Mouse (Mus musculus) gastrocnemius, postnatal 36 days (tissue): ENCODE data around the gene Trabd2b. TPM values are rescaled to one million over a fixed set of nuclear protein-coding genes. Genes with fewer than 3 reads are reported as not detected.
A peak's percentile ranks its signal among the peaks of the same experiment; 100 is the strongest.

ENCODE experiments used
- DNase-seq, 2 experiments: peaks; one replicate each; pipeline ENCODE4 v3.0.0; 2022
- intact Hi-C: fragments of 180-260 bp; cut with DNase I; formaldehyde crosslinking; loops from one replicate; pipeline ENCODE4 v1.15.1; 2025
- long read RNA-seq, 2 experiments: library from polyadenylated mRNA; stranded (forward); transcript quantifications; one replicate each; pipeline ENCODE4 v2.0.0; 2021
- total RNA-seq, 2 experiments: library from RNA; stranded (reverse); gene quantifications; 2 replicates each; pipeline ENCODE4 v1.2.3; 2021

Gene Trabd2b
- under 1 TPM; 0.94 to 0.99 TPM for total RNA-seq
- long read RNA-seq, experiment 1, result 0 reads
- long read RNA-seq, experiment 2, result 0 reads

DNA sequence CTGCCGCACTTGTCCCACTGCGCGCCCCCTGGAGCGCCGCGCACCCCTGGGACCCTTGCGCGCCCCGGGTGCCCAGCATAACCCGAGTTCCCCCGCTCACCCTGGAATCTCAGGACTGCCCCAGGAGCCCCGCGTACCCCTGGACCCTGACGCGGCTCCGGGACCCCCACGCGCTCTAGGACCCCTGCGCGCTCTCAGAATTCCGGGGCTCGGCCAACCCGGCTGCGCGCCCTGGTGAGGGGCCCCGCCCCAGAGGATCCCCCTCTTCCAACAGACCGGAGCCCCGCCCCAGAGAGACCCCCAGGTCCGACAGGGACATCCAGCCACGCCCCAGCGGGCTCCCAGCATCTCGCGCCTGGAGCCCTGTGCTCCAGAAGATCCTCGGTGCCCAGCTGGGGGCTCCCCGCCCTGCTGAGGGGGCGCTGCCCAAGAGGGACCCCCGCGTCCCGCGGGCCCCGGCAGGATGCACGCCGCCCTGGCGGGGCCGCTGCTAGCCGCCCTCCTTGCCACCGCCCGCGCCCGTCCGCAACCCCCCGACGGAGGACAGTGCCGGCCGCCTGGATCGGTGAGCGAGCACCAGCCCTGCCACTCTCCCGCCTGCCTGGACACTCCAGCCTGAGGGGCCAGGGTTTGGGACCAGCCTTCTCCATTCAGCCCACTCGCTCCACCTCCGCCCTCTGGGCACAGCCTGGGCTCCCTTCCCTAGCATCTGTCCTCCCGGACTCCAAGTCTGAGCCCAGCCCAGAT is at the start of gene Trabd2b:
Trabd2b (plus strand) TSS at position 370 of the 747 bp plus-strand sequence.
- DNase-seq, result no peak
- intact Hi-C loops, result loop anchor here (5.0 kb wide), 1 partner anchor 64 kb away; no protein-coding TSS in a partner anchor

- intact Hi-C loops, result no loop called here
- no peak for DNase-seq
Observed at GRCm38 (mm10) chr4:114357420-114357819, 49.1 kb upstream of the Trabd2b start.

GRCm38 (mm10) chr4:114358874-114359273 is 47.6 kb upstream of the Trabd2b start:
- intact Hi-C loops, result no loop called here
- DNase-seq, result no peak

GRCm38 (mm10) chr4:114359818-114360217 is 46.7 kb upstream of the Trabd2b start:
- intact Hi-C loops, result no loop called here
- no peak for DNase-seq

- no peak for DNase-seq
- intact Hi-C loops, result no loop called here
Observed at GRCm38 (mm10) chr4:114361336-114361735, 45.2 kb upstream of the Trabd2b start.

DNA sequence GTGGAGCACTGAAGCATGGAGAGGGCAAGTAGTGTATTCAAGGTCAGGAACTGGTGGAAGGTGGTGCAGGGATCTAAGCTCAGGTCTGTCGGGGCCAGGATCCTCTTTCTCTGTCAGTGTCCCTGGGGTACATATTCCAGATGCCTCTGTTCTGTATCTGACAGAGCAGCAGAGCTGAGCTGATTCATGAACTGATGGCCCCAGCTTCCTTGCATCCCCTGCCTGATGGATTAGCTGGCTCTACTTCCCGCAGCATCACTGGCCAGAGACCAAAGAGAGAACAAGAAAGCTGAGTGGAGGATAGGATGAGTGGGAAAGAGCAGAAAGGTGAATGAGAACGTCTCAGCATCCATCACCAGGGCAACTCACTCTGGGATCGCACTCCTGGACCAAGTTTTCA is 41.5 kb upstream of the Trabd2b start:
- intact Hi-C loops, result no loop called here
- DNase-seq, result no peak

- no peak for DNase-seq
- intact Hi-C loops, result no loop called here
Observed at GRCm38 (mm10) chr4:114365595-114365994, 40.9 kb upstream of the Trabd2b start.

- intact Hi-C loops, result no loop called here
- no peak for DNase-seq
Observed at GRCm38 (mm10) chr4:114367005-114367404, 39.5 kb upstream of the Trabd2b start.

- intact Hi-C loops, result no loop called here
Observed at GRCm38 (mm10) chr4:114367840-114368239, 38.7 kb upstream of the Trabd2b start.

DNA sequence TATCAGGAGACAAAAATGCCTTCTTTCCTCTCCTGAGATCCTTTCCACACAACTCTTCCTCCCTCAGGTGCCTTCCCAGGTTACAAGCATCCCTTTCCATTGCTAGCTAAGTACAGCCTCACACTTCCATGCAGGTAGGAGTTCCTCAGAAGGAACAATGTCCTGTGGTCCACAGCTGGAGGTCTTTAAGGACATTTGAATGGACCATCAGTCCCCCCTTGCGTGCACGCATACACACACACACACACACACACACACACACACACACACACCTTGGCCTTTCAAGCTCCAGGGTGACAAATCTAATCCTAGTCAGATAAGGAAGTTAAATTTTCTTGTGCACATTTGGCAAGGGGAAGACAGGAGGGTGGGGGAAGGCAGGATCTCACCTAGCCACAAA is 36.9 kb upstream of the Trabd2b start:
- no peak for DNase-seq
- intact Hi-C loops, result no loop called here

More at GRCm38 (mm10) chr4:114367840-114368239, 38.7 kb upstream of the Trabd2b start:
- DNase-seq, result no peak

- no peak for DNase-seq
- intact Hi-C loops, result no loop called here
Observed at GRCm38 (mm10) chr4:114370935-114371715, 35.4 kb upstream of the Trabd2b start.

- intact Hi-C loops, result no loop called here
- no peak for DNase-seq
Observed at GRCm38 (mm10) chr4:114372699-114373098, 33.8 kb upstream of the Trabd2b start.

DNA sequence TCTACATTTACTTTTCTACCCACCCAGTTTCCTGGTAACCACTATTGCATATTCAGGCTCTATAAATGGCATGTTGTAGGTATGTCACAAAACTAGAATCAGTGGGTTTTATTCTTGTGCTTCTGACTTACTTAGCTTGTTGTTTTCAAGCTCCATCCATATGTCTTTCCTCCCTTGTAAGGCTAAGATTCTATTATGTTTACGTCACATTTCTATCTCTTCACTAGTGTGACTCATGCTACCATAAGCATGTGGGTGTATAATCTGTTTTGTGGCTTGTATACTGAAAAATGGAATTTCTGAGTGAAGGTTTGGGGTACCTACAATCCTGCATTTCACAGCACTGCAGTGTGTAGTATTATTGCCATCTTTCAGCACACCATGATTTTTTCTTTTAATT is 32.2 kb upstream of the Trabd2b start:
- no peak for DNase-seq
- intact Hi-C loops, result no loop called here

DNA sequence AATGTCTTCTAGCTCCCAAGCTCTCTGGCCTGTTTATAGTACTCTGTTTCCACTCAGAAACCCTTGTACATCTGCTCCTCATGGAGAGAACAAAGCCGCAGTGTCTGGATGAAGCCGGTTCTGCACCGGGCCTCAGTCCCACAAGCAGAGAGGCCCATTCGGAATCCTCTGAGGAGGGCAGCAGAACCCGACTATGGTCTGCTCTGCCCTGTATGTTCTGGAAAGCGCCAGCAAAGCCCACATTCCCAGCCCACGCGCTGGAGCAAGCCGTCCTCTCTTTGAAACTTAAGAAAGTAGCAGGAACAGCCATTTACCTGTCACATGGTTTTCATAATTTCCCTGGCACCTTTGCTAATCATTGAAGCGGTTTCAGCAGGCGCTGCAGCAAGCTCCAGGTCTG is 29.0 kb upstream of the Trabd2b start:
- DNase-seq, result no peak
- intact Hi-C loops, result no loop called here

DNA sequence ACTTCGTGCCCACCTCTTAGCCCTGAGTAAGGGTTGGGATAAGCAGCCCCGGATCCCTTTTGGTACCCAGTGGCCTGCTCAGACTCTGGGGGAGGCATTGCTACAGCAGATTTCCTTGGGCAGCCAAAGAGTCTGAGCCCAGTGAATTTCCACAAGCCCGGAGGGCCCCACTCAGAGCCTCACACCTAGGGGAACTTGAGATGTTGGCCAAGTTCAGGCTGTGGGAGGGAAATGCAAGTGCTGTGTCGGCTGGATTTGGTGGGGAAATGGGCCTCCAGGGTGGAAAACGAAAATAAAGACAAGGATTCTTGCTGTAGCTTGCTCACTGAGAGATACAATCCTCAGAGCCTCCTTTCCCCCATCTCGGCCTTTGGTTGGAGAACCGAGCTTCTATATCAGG is 28.0 kb upstream of the Trabd2b start:
- DNase-seq, result no peak
- intact Hi-C loops, result no loop called here

DNA sequence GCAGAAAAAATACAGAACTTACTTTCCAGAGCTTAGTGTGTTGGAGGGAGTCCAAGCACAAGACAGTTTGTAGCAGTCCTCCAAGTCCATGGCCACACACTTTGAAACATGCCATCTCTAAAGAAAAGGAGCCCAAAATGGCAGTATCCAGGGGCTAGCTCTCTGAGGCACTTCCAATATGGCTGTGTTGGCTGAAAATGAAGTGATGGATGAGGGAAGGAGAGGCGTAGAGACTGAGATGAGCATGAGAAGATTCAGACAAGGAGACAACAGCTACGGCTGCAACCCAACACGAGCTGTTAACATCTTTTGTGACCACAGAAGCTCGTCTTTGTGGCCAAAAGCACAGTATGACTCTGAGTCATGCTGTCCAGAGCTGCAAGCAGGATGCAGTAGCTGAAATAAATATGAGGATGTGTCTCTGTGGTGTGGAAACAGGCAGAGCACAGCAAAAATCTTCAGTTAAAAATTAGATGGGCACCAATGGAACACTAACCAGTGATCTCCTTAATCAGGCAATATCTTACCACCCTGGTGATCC is 27.0 kb upstream of the Trabd2b start:
- no peak for DNase-seq
- intact Hi-C loops, result no loop called here

- no peak for DNase-seq
- intact Hi-C loops, result no loop called here
Observed at GRCm38 (mm10) chr4:114382627-114383026, 23.9 kb upstream of the Trabd2b start.

DNA sequence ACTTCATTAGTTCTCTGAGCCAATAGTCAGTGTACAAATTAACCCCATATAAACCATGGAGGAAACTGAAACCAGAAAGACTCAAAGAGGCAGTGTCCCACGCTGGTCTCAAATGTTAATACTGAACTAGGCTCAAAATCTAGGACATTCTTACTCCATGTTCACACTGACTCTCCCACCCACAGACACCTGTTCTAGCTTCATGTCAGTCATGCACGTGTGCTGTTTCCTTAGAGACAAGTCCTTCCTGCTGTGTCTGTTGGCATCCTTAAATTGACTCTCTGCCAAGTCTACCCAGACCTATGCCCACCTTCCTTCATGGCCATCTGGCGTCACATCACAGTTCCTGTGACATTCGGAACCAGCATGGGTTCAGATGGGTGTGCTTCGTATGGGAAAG is 21.3 kb upstream of the Trabd2b start:
- intact Hi-C loops, result no loop called here
- DNase-seq, result no peak

DNA sequence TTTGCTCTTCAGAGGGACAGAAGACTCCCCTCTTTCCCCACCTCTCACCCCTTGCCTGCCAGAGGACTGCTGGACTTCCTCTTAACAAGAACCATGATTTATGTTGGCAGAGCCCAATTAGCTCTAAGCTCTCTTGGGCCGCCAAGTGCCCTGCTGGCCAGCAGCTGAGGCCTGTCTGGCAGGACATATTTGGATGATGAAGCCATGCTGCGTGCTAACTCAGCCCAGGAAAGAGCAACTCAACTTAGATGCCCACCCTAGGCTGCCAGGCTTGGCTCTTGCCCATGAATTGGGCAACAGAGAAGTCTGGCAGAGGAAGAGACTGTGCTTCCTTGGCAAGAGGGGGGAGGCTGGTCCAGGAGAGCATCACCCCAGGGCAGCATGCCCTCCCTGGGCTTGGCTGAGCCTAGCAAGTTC is 20.1 kb upstream of the Trabd2b start:
- intact Hi-C loops, result no loop called here
- DNase-seq, result peak; percentile 23 to 27

- intact Hi-C loops, result no loop called here
- no peak for DNase-seq
Observed at GRCm38 (mm10) chr4:114387527-114388135, 18.9 kb upstream of the Trabd2b start.

- intact Hi-C loops, result no loop called here
- DNase-seq, result no peak
Observed at GRCm38 (mm10) chr4:114388306-114388705, 18.2 kb upstream of the Trabd2b start.
